Mouse (Mus musculus): ENCODE measurements around the gene Braf. TPM values are rescaled to one million over a fixed set of nuclear protein-coding genes. Genes with fewer than 3 reads are reported as not detected.

Braf gene
- total and polyA plus RNA-seq, 3 experiments, result 9.8 to 21.8 (median 11.2) TPM

DNA sequence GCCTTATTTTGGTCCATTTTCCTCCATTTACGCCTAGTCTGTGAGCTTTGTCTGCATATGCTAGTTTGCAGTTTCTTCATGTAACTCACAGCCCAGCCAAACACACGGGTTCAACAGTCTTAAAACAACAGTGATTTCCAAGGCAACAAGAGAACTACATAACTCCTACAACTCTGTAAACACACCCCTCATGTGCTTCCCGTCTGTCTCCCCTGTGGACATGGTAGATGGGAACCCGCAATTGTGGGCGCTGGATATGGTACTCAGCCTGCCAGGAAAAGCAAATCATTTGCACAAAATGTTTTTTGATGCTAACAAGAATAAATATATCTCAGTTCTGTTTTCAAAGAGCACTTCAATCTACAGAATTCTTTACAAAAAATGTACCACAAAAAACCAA is 120.7 kb downstream of the Braf start:
- Histone ChIP-seq H3K79me2 (replicated peaks; ENCODE audit: control insufficient read depth, extremely low read depth, insufficient read depth, poor library complexity, severe bottlenecking) (no peaks in the 10 kb centered on the region), H3K9me3 (replicated peaks; ENCODE audit: low read length) (no peaks in the 10 kb centered on the region), H3K4me3 (replicated peaks in 1 of 3; ENCODE audit: low read depth in 2 of 3, low read length in 2 of 3, poor library complexity in 1 of 3) (no peak overlapping the region), H3K4me1 (ENCODE audit: control insufficient read depth in 1 of 2, insufficient read depth in 2 of 2) (peaks cover 0 to 7% of the 10 kb centered on the region in 2 experiments; a peak in 1 of 4 replicates), H3K9ac (ENCODE audit: insufficient read depth, low read depth) (no peak overlapping the region), H3K4me2 (ENCODE audit: insufficient read depth, low read depth, poor library complexity, severe bottlenecking) (no peak overlapping the region), H3K36me3 (replicated peaks in 1 of 2; ENCODE audit: control insufficient read depth in 1 of 2, insufficient read depth in 1 of 2, low read length in 1 of 2) (peaks cover 27 to 66% of the 10 kb centered on the region in 2 experiments), H3K27me3 (replicated peaks) (no peaks in the 10 kb centered on the region), H3K27ac (ENCODE audit: insufficient read depth, low read depth) (no peak overlapping the region)
- dilution Hi-C loops (cut with MboI; ENCODE audit: extremely low pct_ligation_motif_present, extremely low pct_unique_long_range_greater_than_20kb, low sequenced_read_pairs) (no loop called here), in situ Hi-C loops (cut with MboI; ENCODE audit: low pct_ligation_motif_present, low pct_unique_long_range_greater_than_20kb, low sequenced_read_pairs) (no loop called here)
- no peak for DNase-seq (ENCODE audit: extremely low read depth)
- no peak for TF ChIP-seq TBP (conservative IDR thresholded peaks at IDR 0.05; ENCODE audit: low read depth, low read length)
- TF ChIP-seq MXI1 (IDR thresholded peaks at IDR 0.05; ENCODE audit: low read depth, low read length), result no peak
- no peak for TF ChIP-seq USF2 (conservative IDR thresholded peaks at IDR 0.05; ENCODE audit: low read depth, low read length)
- no peak for TF ChIP-seq MAX (IDR thresholded peaks at IDR 0.05; ENCODE audit: low read length)
- no peak for TF ChIP-seq ETS1 (conservative IDR thresholded peaks at IDR 0.05; ENCODE audit: low read depth, low read length)
- TF ChIP-seq NRF1 (IDR thresholded peaks at IDR 0.05; ENCODE audit: low read depth, low read length), result no peak
- no peak for TF ChIP-seq GABPA (IDR thresholded peaks at IDR 0.05; ENCODE audit: insufficient replicate concordance, low read depth, low read length)
- no peak for TF ChIP-seq CHD2 (IDR thresholded peaks at IDR 0.05; ENCODE audit: low read length)
- TF ChIP-seq SIN3A (IDR thresholded peaks at IDR 0.05; ENCODE audit: low read length), result no peak
- no peak for TF ChIP-seq E2F4 (IDR thresholded peaks at IDR 0.05; ENCODE audit: insufficient replicate concordance, low read depth, low read length)
- TF ChIP-seq CTCF (conservative IDR thresholded peaks at IDR 0.05 in 1 of 2, IDR thresholded peaks at IDR 0.05 in 1 of 2; ENCODE audit: low read depth in 2 of 2, low read length in 2 of 2), result no peak

DNA sequence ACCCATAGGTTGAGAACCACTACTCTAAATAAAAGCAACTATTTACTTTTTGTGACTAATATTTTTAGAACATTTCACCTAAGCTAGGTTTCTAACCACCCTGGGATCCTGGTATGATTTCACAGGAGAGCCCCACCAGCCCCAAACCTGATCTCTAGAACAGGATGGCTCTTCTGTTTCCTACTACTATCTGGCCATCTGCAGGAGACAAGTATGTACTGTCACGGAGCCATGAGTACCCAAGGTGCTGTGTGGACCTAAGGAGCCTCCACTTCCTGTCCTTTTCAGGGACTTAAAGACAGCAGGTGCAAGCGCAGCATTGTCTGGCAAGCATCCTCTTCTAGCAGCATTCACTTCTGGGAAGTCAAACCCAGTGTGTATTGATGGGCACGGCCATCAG is 123.4 kb downstream of the Braf start:
- TF ChIP-seq GABPA (IDR thresholded peaks at IDR 0.05; ENCODE audit: insufficient replicate concordance, low read depth, low read length), result no peak
- no peak for TF ChIP-seq TBP (conservative IDR thresholded peaks at IDR 0.05; ENCODE audit: low read depth, low read length)
- H3K9ac ChIP-seq (ENCODE audit: insufficient read depth, low read depth), result no peak overlapping the region
- no peaks in the 10 kb centered on the region for H3K27me3 ChIP-seq (replicated peaks)
- dilution Hi-C loops (cut with MboI; ENCODE audit: extremely low pct_ligation_motif_present, extremely low pct_unique_long_range_greater_than_20kb, low sequenced_read_pairs) (no loop called here), in situ Hi-C loops (cut with MboI; ENCODE audit: low pct_ligation_motif_present, low pct_unique_long_range_greater_than_20kb, low sequenced_read_pairs) (no loop called here)
- no peak for DNase-seq (ENCODE audit: extremely low read depth)
- H3K36me3 ChIP-seq (replicated peaks in 1 of 2; ENCODE audit: control insufficient read depth in 1 of 2, insufficient read depth in 1 of 2, low read length in 1 of 2), result peaks cover 44 to 79% of the 10 kb centered on the region in 2 experiments
- H3K4me2 ChIP-seq (ENCODE audit: insufficient read depth, low read depth, poor library complexity, severe bottlenecking), result no peak overlapping the region
- H3K79me2 ChIP-seq (replicated peaks; ENCODE audit: control insufficient read depth, extremely low read depth, insufficient read depth, poor library complexity, severe bottlenecking), result no peaks in the 10 kb centered on the region
- H3K9me3 ChIP-seq (replicated peaks; ENCODE audit: low read length), result no peaks in the 10 kb centered on the region
- no peak overlapping the region for H3K27ac ChIP-seq (ENCODE audit: insufficient read depth, low read depth)
- peaks cover 0 to 1% of the 10 kb centered on the region in 2 experiments; a peak in 1 of 4 replicates for H3K4me1 ChIP-seq (ENCODE audit: control insufficient read depth in 1 of 2, insufficient read depth in 2 of 2)
- no peak overlapping the region for H3K4me3 ChIP-seq (replicated peaks in 1 of 3; ENCODE audit: low read depth in 2 of 3, low read length in 2 of 3, poor library complexity in 1 of 3)

DNA sequence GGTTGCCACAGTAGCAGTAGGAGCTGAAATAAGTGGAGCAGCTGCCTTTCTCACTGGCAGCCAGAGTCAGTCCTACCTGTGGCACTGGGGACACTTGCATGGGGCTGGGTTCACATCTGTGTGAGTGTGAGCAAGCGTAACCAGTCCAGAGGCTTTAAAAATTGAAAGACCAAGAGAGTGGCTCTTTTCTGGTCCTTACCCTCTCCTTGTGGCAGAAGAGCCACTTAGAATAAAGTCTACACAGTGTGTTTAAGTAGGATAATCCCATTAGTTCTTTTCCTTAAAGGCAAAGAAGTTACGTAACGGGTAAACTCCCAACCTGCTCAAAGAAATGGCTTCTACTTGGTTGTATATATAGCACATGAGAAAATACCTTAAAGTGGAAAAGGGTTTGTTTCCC is 124.4 kb downstream of the Braf start:
- H3K4me1 ChIP-seq (ENCODE audit: control insufficient read depth in 1 of 2, insufficient read depth in 2 of 2), result no peaks in the 10 kb centered on the region
- DNase-seq (ENCODE audit: extremely low read depth), result no peak
- H3K4me2 ChIP-seq (ENCODE audit: insufficient read depth, low read depth, poor library complexity, severe bottlenecking), result no peak overlapping the region
- no peaks in the 10 kb centered on the region for H3K9me3 ChIP-seq (replicated peaks; ENCODE audit: low read length)
- H3K27me3 ChIP-seq (replicated peaks), result no peaks in the 10 kb centered on the region
- no peak overlapping the region for H3K9ac ChIP-seq (ENCODE audit: insufficient read depth, low read depth)
- peaks cover 45 to 85% of the 10 kb centered on the region in 2 experiments for H3K36me3 ChIP-seq (replicated peaks in 1 of 2; ENCODE audit: control insufficient read depth in 1 of 2, insufficient read depth in 1 of 2, low read length in 1 of 2)
- H3K4me3 ChIP-seq (replicated peaks in 1 of 3; ENCODE audit: low read depth in 2 of 3, low read length in 2 of 3, poor library complexity in 1 of 3), result no peak overlapping the region
- in situ Hi-C loops (cut with MboI; ENCODE audit: low pct_ligation_motif_present, low pct_unique_long_range_greater_than_20kb, low sequenced_read_pairs), result no loop called here
- H3K79me2 ChIP-seq (replicated peaks; ENCODE audit: control insufficient read depth, extremely low read depth, insufficient read depth, poor library complexity, severe bottlenecking), result no peaks in the 10 kb centered on the region
- no peak overlapping the region for H3K27ac ChIP-seq (ENCODE audit: insufficient read depth, low read depth)
- TF ChIP-seq E2F4 (IDR thresholded peaks at IDR 0.05; ENCODE audit: insufficient replicate concordance, low read depth, low read length) (no peak), SIN3A (IDR thresholded peaks at IDR 0.05; ENCODE audit: low read length) (no peak), MAZ (IDR thresholded peaks at IDR 0.05; ENCODE audit: low read depth, low read length) (no peak), TBP (conservative IDR thresholded peaks at IDR 0.05; ENCODE audit: low read depth, low read length) (no peak), JUND (conservative IDR thresholded peaks at IDR 0.05; ENCODE audit: low read depth, low read length) (no peak), EP300 (IDR thresholded peaks at IDR 0.05; ENCODE audit: low read length) (no peak), RCOR1 (conservative IDR thresholded peaks at IDR 0.05; ENCODE audit: low read depth, low read length) (no peak), IRF4 (IDR thresholded peaks at IDR 0.05; ENCODE audit: low read depth, low read length) (no peak), MXI1 (IDR thresholded peaks at IDR 0.05; ENCODE audit: low read depth, low read length) (no peak), KAT2A (IDR thresholded peaks at IDR 0.05; ENCODE audit: insufficient replicate concordance, low read length) (no peak)
- dilution Hi-C loops (cut with MboI; ENCODE audit: extremely low pct_ligation_motif_present, extremely low pct_unique_long_range_greater_than_20kb, low sequenced_read_pairs), result no loop called here

All from CH12.LX (cell line).